Mouse (Mus musculus) limb, embryonic 12.5 days (tissue): ENCODE data around the gene Gm973. TPM values are rescaled to one million over a fixed set of nuclear protein-coding genes. Genes with fewer than 3 reads are reported as not detected.
"Not testable (repeated sequence)": the region's sequence is repeated elsewhere in the genome, so short reads cannot be mapped to it uniquely, and the experiment has no call there.

Source experiments
- ATAC-seq: fragments of 200-750 bp; cut with Nextera tagmentation; 2 replicates; pipeline ENCODE4 v1.8.0; 2017; ENCODE audit warnings: low read depth, moderate TSS enrichment; ENCODE audit not compliant: insufficient number of reproducible peaks, insufficient read depth, low FRiP score, low TSS enrichment
- H3K27ac ChIP-seq: fragments of 300-500 bp; sonication (generic); 2 replicates; pipeline ENCODE4 v1.5.1; 2016; ENCODE audit warnings: mild to moderate bottlenecking, moderate library complexity
- H3K27me3 ChIP-seq: fragments of 300-500 bp; sonication (generic); 2 replicates; pipeline ENCODE4 v1.6.1; 2016; ENCODE audit warnings: mild to moderate bottlenecking, moderate library complexity
- H3K36me3 ChIP-seq: fragments of 300-500 bp; sonication (generic); 2 replicates; pipeline ENCODE4 v1.6.1; 2016; ENCODE audit warnings: mild to moderate bottlenecking, moderate library complexity
- H3K4me1 ChIP-seq: fragments of 300-500 bp; sonication (generic); replicated peaks from 2 replicates; pipeline ENCODE4 v1.6.1; 2016
- H3K4me2 ChIP-seq: fragments of 300-500 bp; sonication (generic); 2 replicates; pipeline ENCODE4 v1.6.1; 2016; ENCODE audit warnings: mild to moderate bottlenecking, moderate library complexity
- H3K4me3 ChIP-seq: fragments of 300-500 bp; sonication (generic); replicated peaks from 2 replicates; pipeline ENCODE4 v1.5.1; 2016; ENCODE audit warnings: mild to moderate bottlenecking
- H3K9ac ChIP-seq: fragments of 300-500 bp; sonication (generic); replicated peaks from 2 replicates; pipeline ENCODE4 v1.6.1; 2016; ENCODE audit warnings: mild to moderate bottlenecking, moderate library complexity
- H3K9me3 ChIP-seq: fragments of 300-500 bp; sonication (generic); 2 replicates; pipeline ENCODE4 v1.6.1; 2016; ENCODE audit warnings: mild to moderate bottlenecking, moderate library complexity
- WGBS: fragments of 180-500 bp; shearing (Covaris S2); methylation state at CpG from one replicate; pipeline ENCODE4 v1.1.7; 2016; 5-methylcytosine and 5-hydroxymethylcytosine counted together
- polyA plus RNA-seq: library from polyadenylated mRNA; unstranded; fragments of >200 nt; fragmentation: Nextera tagmentation; extraction: Ambion mirVana; gene quantifications from 2 replicates; pipeline ENCODE4 v1.2.1, GENCODE M21; 2016

Gm973 gene
- polyA plus RNA-seq, 1 experiment from 2014 or later, result 1.1 TPM

DNA sequence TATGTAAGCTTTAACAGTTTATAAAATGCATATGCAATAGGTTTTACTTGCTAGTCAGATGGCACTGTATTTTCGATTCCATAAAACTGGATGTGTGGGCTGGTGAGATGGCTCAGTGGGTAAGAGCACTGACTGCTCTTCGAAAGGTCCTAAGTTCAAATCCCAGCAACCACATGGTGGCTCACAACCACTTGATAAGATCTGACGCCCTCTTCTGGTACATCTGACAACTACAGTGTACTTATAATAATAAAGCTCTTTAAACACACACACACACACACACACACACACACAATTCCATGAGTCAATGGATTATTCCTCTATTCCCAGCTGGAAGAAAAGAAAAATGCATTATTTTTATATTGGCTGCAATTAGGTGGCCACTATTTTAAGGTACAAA is 122.3 kb downstream of the Gm973 start:
- no peak for ATAC-seq
- Histone ChIP-seq H3K9ac (no peak overlapping the region), H3K27me3 (no peaks in the 10 kb centered on the region), H3K4me3 (no peak overlapping the region), H3K4me1 (peaks cover 8% of the 10 kb centered on the region), H3K9me3 (no peaks in the 10 kb centered on the region), H3K36me3 (peaks cover 41% of the 10 kb centered on the region), H3K27ac (no peak overlapping the region), H3K4me2 (no peak overlapping the region)
- WGBS, result 85% methylated on average over 3 of the region's 3 CpGs

DNA sequence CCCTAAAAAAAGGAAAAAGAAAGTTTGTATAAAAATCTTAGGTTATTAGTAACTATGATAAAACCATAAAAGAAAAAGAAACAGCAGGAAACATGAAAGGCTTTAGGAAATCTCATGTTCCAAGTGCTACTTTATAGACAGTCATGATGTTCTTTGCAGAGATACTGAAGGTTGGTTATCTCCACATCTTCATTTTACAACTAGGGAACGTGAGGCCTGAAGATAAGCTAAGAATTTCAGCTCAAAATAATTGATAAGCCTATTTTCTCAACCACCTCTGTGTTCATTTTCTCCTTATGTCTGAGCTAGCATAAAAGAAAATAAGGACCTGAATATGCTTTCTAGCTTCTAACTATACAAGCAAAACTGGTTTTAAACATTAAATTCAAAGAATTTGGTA is 126.4 kb downstream of the Gm973 start:
- H3K9ac ChIP-seq, result no peak overlapping the region
- no peak overlapping the region for H3K4me2 ChIP-seq
- H3K9me3 ChIP-seq, result no peaks in the 10 kb centered on the region
- H3K4me3 ChIP-seq, result no peak overlapping the region
- no peaks in the 10 kb centered on the region for H3K4me1 ChIP-seq
- ATAC-seq, result no peak
- WGBS, result 88% methylated on average over 1 of the region's 1 CpGs
- no peak overlapping the region for H3K27ac ChIP-seq
- peaks cover 63% of the 10 kb centered on the region for H3K36me3 ChIP-seq
- no peaks in the 10 kb centered on the region for H3K27me3 ChIP-seq

DNA sequence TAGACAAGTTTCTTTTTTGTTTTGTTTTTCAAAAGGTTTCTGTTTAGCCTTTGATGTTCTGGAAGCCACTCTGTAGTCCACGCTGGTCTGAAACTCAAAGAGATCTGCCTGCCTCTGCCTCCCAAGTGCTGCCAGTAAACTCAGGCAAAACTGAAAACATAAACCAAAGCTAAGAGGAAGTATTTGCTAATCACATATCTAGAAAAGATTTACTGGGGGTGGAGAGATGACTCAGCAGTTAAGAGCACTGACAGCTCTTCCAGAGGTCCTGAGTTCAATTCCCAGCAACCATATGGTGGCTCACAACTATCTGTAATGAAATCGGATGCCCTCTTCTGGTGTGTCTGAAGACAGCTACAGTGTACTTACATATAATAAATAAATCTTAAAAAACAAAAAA is 130.4 kb downstream of the Gm973 start:
- H3K9ac ChIP-seq, H3K27me3 ChIP-seq, H3K9me3 ChIP-seq, H3K27ac ChIP-seq, H3K4me3 ChIP-seq, H3K4me2 ChIP-seq, ATAC-seq, H3K4me1 ChIP-seq: not testable (repeated sequence)
- WGBS, result 96% methylated on average over 2 of the region's 2 CpGs
- peaks cover 70% of the 10 kb centered on the region for H3K36me3 ChIP-seq

DNA sequence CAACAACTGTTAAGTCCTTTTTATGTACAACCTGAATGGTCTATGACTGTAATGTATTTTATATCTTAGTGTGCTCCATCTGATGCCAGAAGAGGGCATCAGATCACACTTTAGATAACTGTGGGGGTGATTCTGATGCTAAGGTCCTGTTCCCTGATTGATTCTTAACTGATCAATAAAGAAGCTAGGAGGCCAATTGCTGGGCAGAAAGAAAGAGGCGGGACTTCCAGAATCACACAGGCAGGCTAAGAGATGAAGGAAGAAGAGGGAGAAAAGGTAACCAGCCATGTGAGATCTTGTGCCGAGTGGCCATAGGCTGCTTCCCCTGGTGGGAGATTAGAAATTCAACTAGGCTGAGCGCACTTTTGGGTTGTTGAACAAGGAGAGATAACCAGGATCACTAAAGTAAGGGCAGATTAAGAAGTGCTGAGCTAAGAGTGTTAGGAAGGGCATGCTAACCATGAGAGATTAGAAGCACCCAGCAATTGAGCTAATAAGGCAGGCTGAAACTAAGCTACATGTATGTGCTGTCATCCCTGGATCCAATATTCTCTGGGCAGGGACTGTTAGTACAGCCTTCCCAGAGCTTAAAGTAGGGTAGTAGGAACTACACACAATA is 135.2 kb downstream of the Gm973 start:
- H3K27ac ChIP-seq, result no peak overlapping the region
- no peaks in the 10 kb centered on the region for H3K9me3 ChIP-seq
- H3K27me3 ChIP-seq, result no peaks in the 10 kb centered on the region
- WGBS, result 92% methylated on average over 3 of the region's 3 CpGs
- no peak overlapping the region for H3K4me3 ChIP-seq
- ATAC-seq, result no peak
- H3K4me2 ChIP-seq, result no peak overlapping the region
- peaks cover 69% of the 10 kb centered on the region for H3K36me3 ChIP-seq
- no peak overlapping the region for H3K9ac ChIP-seq
- H3K4me1 ChIP-seq, result no peaks in the 10 kb centered on the region

DNA sequence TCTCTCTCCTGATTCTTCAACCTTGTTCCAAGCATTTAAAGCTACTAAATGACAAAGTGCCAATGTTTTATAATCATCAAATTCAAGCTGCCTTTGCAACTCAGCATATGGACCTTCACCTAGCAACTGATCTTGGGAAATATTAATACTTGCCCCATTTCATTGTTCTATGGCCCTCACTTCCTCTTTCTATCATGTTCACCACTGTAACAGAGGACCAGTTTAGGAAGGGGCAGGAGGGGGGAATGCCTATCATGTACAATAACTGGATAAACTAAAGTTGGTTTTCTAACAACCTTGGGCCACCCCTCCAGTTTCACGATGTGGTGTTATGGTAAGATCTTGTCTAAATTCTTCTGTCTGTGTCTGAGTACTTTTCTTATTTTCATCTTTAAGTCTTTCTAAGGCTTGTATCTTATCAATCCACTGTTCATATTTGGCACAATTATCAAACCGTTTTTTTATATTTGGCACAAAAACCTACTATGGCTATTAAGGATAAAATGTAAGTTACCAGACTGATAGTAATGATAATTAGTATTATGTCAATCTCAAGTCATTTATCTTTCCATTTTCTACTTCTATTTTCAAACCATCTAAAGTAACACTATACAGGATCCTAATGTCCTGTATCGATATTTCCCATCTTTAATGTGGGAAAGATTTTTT is 137.3 kb downstream of the Gm973 start:
- no peak overlapping the region for H3K4me2 ChIP-seq
- no peak overlapping the region for H3K9ac ChIP-seq
- H3K9me3 ChIP-seq, result no peaks in the 10 kb centered on the region
- H3K27me3 ChIP-seq, result no peaks in the 10 kb centered on the region
- no peak overlapping the region for H3K27ac ChIP-seq
- no peak for ATAC-seq
- H3K4me1 ChIP-seq, result no peaks in the 10 kb centered on the region
- 92% methylated on average over 3 of the region's 3 CpGs for WGBS
- H3K4me3 ChIP-seq, result no peak overlapping the region
- peaks cover 49% of the 10 kb centered on the region for H3K36me3 ChIP-seq

DNA sequence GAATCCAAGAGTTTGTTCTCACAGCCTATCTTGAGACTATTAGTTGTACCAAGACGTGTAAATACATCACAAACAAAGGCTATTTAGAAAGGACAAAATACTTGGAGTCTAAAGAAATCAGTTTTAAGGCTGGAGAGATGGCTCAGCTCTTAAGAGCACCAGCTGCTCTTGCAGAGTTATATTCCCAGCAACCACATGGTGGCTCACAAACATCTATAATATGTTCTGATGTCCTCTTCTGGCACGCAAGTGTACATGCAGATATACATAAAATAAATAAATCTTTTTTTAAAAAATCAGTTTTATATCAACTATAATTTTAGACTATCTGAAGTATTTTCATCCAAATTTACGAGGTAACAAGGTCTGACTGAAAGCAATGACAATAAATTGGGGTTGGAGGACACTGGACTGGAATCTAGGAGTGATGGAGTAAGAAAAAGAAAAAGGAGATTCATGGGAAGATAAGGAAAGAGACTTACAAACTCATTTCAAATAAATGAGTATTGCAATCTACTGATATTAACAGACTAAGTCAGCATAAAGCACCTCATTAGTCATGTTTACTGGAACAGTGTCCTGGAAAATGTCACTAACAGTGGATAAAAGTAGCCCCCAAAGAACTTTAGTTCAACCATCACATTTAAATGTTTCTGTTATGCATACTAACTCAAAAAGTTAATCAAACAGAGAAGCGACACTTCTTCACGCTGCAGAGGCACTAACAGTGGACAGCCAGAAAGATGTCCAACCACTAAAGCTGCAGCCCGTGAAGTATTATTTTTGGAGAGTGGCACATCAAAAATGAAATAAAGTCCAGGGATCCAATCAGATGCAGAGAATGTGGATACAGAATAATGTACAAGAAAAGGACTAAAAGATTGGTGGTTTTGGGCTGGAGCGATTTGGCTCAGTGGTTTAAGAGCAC is 140.4 kb downstream of the Gm973 start:
- Histone ChIP-seq H3K27me3 (no peaks in the 10 kb centered on the region), H3K27ac (no peak overlapping the region), H3K4me3 (no peak overlapping the region), H3K9ac (no peak overlapping the region), H3K4me1 (no peaks in the 10 kb centered on the region), H3K4me2 (no peak overlapping the region), H3K9me3 (no peaks in the 10 kb centered on the region), H3K36me3 (peaks cover 28% of the 10 kb centered on the region)
- WGBS, result 92% methylated on average over 7 of the region's 7 CpGs
- no peak for ATAC-seq

DNA sequence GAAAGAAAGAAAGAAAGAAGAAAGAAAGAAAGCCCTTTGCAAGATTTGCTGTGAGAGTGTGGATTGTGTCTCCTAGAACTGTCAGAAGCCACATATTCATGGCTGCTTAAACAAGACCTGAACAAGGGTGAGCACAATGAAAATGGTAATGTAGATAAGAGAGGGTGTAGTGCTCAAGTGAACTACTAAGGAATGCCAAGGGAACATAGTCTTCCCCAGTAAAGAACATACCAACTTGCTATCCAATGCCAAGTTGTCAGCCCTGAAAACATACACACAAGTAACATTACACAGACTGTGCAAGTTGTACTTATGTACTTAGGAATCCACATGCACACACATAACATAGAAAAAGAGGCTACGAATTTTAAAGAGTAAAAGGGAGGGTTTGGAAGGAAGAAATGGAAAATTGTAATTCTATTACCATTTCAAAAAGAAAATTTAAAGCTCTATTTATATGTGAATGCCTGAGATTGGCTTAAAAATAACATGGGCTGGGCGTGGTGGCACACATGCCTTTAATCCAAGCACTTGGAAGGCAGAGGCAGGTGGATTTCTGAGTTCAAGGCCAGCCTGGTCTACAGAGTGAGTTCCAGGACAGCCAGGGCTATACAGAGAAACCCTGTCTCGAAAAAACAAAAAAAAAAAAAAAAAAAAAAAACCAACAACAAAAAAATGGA is 147.5 kb downstream of the Gm973 start:
- no peak overlapping the region for H3K27ac ChIP-seq
- peaks cover 4% of the 10 kb centered on the region for H3K4me1 ChIP-seq
- WGBS, result 90% methylated on average over 3 of the region's 3 CpGs
- no peak for ATAC-seq
- 0 out of 2 replicates have a peak, but pooled peaks cover 3% of the 10 kb centered on the region for H3K36me3 ChIP-seq
- H3K4me2 ChIP-seq, result no peak overlapping the region
- H3K4me3 ChIP-seq, result no peak overlapping the region
- H3K9ac ChIP-seq, result no peak overlapping the region
- no peaks in the 10 kb centered on the region for H3K27me3 ChIP-seq
- no peaks in the 10 kb centered on the region for H3K9me3 ChIP-seq

DNA sequence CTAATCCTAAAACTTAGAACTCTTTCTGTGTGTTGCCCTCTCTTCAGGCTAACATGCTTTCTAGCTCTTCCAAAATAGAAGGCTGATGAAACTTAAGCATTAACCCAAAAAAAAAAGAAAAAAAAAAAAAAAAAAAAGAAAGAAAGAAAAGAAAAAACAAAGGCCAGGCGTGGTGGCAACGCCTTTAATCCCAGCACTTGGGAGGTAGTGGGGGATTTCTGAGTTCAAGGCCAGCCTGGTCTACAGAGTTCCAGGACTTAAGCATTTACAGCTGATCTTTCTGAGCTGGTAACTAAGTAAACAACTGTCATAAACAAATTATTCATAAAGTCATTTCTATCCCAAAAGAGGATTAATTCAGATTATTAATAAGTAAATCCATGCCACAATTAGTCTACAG is 152.8 kb downstream of the Gm973 start:
- Histone ChIP-seq H3K27ac (no peak overlapping the region), H3K36me3 (0 out of 2 replicates have a peak, but pooled peaks cover 3% of the 10 kb centered on the region), H3K4me3 (no peak overlapping the region), H3K9me3 (no peaks in the 10 kb centered on the region), H3K4me2 (peak overlapping the region; percentile 72), H3K4me1 (peaks cover 14% of the 10 kb centered on the region), H3K9ac (no peak overlapping the region), H3K27me3 (no peaks in the 10 kb centered on the region)
- 93% methylated on average over 2 of the region's 2 CpGs for WGBS
- ATAC-seq, result no peak

DNA sequence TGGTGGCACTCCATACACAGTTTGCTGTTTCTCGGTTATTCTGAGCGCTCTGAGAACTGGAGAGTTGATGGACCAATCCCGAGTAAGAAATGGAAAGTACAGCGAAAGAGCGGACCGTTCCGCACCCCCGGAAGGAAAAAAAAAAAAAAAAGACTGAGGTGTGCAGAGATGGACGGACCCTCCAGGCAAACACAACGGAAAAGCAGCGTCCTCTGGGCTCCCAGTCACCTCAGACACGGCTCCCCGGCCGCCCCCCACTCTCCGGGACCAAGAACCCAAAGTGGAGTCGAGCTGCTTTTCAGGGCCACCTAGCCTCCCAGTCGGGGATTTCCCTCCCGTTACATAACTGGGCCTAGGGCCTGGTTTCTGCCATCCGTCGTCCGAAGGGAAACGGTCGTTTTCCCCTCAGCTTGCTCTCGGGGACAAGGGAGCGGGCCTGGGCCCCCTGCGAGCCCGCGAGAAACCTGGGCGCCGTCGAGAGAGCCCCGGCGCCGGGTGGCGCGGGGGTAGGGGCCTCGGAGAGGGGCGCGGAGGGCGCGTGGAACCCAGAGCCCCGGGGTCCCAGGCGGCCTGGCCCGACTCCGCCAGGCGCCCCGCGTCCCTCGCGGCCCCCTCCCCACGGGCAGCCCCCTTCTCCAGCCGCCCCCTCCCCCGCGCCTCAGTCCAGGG is 154.0 kb downstream of the Gm973 start:
- Histone ChIP-seq H3K27ac (peak overlapping the region; percentile 99), H3K4me1 (peaks cover 14% of the 10 kb centered on the region), H3K4me3 (peak overlapping the region; percentile 100), H3K9me3 (no peaks in the 10 kb centered on the region), H3K27me3 (no peaks in the 10 kb centered on the region), H3K36me3 (0 out of 2 replicates have a peak, but pooled peaks cover 3% of the 10 kb centered on the region), H3K4me2 (peak overlapping the region; percentile 72), H3K9ac (peak overlapping the region; percentile 99)
- under 1% methylated on average over 54 of the region's 54 CpGs for WGBS
- peak; percentile 70 for ATAC-seq

DNA sequence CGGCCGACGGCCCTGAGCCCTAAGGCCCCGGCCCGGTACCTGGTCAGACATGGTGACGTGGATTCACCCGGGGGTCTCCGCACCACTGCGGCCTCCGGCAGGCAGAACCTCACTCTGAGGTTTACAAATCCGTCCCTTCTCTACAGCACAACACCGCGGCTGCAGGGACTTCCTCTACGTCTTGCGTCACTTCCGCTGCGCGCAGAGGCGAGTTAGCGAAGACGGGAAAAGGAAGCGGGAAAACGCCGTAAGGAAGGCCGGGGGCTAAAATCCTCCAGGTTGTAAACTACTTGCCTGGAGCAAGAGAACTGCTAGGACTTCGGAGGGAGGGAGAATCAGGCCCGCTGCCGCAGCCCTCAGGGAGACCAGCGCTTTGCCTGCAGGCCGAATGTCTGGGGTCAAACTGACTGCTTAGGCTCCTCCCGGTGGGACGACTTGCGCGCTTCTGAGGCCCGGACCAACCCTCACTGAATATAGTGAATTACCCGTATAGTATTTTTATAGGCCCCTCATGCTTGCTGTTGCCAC is 154.6 kb downstream of the Gm973 start, which contains the start of gene Sumo1:
TSS of gene Sumo1 (minus strand) at position 194 of the 528 bp plus-strand sequence.
- Histone ChIP-seq H3K4me2 (peak within 1 kb of the TSS; percentile 72), H3K4me3 (peak within 1 kb of the TSS; percentile 100), H3K36me3 (0 out of 2 replicates have a peak, but pooled peaks cover 2% of the 10 kb centered on the region), H3K27ac (peak within 1 kb of the TSS; percentile 99), H3K27me3 (no peaks in the 10 kb centered on the region), H3K9ac (peak within 1 kb of the TSS; percentile 99), H3K9me3 (no peaks in the 10 kb centered on the region), H3K4me1 (peaks cover 14% of the 10 kb centered on the region)
- WGBS, result under 1% methylated on average over 36 of the region's 36 CpGs
- peak; percentile 90 for ATAC-seq
